Mouse (Mus musculus) intestine, embryonic 14.5 days (tissue): Measurements from ENCODE around the gene Ptges. TPM values are rescaled to one million over a fixed set of nuclear protein-coding genes. Genes with fewer than 3 reads are reported as not detected.

Experiments
- ATAC-seq: fragments of 200-750 bp; cut with Nextera tagmentation; replicated peaks from 2 replicates; pipeline ENCODE4 v1.8.0; 2017; ENCODE audit warnings: low read depth, moderate number of reproducible peaks, moderate TSS enrichment, moderate library complexity; ENCODE audit not compliant: low FRiP score, low TSS enrichment
- DNase-seq: peaks from one replicate; pipeline ENCODE4 v3.0.0-alpha.2; 2018; ENCODE audit warnings: low spot score
- H3K27ac ChIP-seq: fragments of 300-500 bp; sonication (generic); 2 replicates; pipeline ENCODE4 v1.5.1; 2014; ENCODE audit warnings: low read depth, mild to moderate bottlenecking, control low read depth
- H3K27me3 ChIP-seq: fragments of 300-500 bp; sonication (generic); replicated peaks from 2 replicates; pipeline ENCODE4 v1.6.1; 2014; ENCODE audit warnings: low read length, control low read depth; ENCODE audit not compliant: control insufficient read depth, insufficient read depth
- H3K36me3 ChIP-seq: fragments of 300-500 bp; sonication (generic); 2 replicates; pipeline ENCODE4 v1.6.1; 2014; ENCODE audit warnings: low read length, control low read depth; ENCODE audit not compliant: control insufficient read depth, insufficient read depth
- H3K4me1 ChIP-seq: fragments of 300-500 bp; sonication (generic); replicated peaks from 2 replicates; pipeline ENCODE4 v1.6.1; 2014; ENCODE audit warnings: low read length, control low read depth, mixed read lengths; ENCODE audit not compliant: control insufficient read depth, insufficient read depth
- H3K4me2 ChIP-seq: fragments of 300-500 bp; sonication (generic); 2 replicates; pipeline ENCODE4 v1.6.1; 2014; ENCODE audit warnings: low read length
- H3K4me3 ChIP-seq: fragments of 300-500 bp; sonication (generic); 2 replicates; pipeline ENCODE4 v1.5.1; 2014; ENCODE audit warnings: low read depth, low read length, control low read depth, mixed read lengths
- H3K9ac ChIP-seq: fragments of 300-500 bp; sonication (generic); 2 replicates; pipeline ENCODE4 v1.6.1; 2014; ENCODE audit warnings: mild to moderate bottlenecking, low read length
- H3K9me3 ChIP-seq: fragments of 300-500 bp; sonication (generic); 2 replicates; pipeline ENCODE4 v1.6.1; 2016; ENCODE audit warnings: low read length, control low read depth; ENCODE audit not compliant: control insufficient read depth
- WGBS: fragments of 180-500 bp; shearing (Covaris S2); extraction: QIAGEN DNeasy Blood & Tissue Kit; methylation state at CpG from one replicate; pipeline ENCODE4 v1.1.7; 2014; 5-methylcytosine and 5-hydroxymethylcytosine counted together
- polyA plus RNA-seq: library from polyadenylated mRNA; unstranded; fragments of >200 nt; fragmentation: Nextera tagmentation; extraction: Ambion mirVana; gene quantifications from 2 replicates; pipeline ENCODE4 v1.2.1, GENCODE M21; 2014

The Ptges gene
- polyA plus RNA-seq, 1 experiment from 2014 or later = 4.5 TPM

GRCm38 (mm10) chr2:30863574-30863973, 66.1 kb downstream of the Ptges start:
- Histone ChIP-seq H3K36me3 (no peaks in the 10 kb centered on the region), H3K4me1 (peaks cover 7% of the 10 kb centered on the region; the same call in 1 of the 2 replicates), H3K4me2 (no peak overlapping the region), H3K4me3 (no peak overlapping the region), H3K27ac (no peak overlapping the region), H3K27me3 (peaks cover 9% of the 10 kb centered on the region), H3K9ac (no peak overlapping the region), H3K9me3 (no peaks in the 10 kb centered on the region)
- DNase-seq (no peak), ATAC-seq (no peak)
- WGBS = 72% methylated on average over 9 of the region's 9 CpGs

GRCm38 (mm10) chr2:30862081-30862480, 67.6 kb downstream of the Ptges start:
- peaks cover 9% of the 10 kb centered on the region for H3K27me3 ChIP-seq
- ATAC-seq (no peak), DNase-seq (no peak)
- no peak overlapping the region for H3K27ac ChIP-seq
- no peaks in the 10 kb centered on the region for H3K9me3 ChIP-seq
- peaks cover 7% of the 10 kb centered on the region; the same call in 1 of the 2 replicates for H3K4me1 ChIP-seq
- H3K9ac ChIP-seq = no peak overlapping the region
- WGBS = 63% methylated on average over 3 of the region's 4 CpGs
- no peak overlapping the region for H3K4me2 ChIP-seq
- H3K4me3 ChIP-seq = no peak overlapping the region
- H3K36me3 ChIP-seq = no peaks in the 10 kb centered on the region

GRCm38 (mm10) chr2:30859782-30860181, 69.9 kb downstream of the Ptges start:
- no peak overlapping the region for H3K9ac ChIP-seq
- H3K4me3 ChIP-seq = no peak overlapping the region
- H3K27ac ChIP-seq = no peak overlapping the region
- H3K4me1 ChIP-seq = peaks cover 3% of the 10 kb centered on the region; the same call in 1 of the 2 replicates
- no peaks in the 10 kb centered on the region for H3K9me3 ChIP-seq
- H3K4me2 ChIP-seq = no peak overlapping the region
- peaks cover 9% of the 10 kb centered on the region for H3K27me3 ChIP-seq
- H3K36me3 ChIP-seq = no peaks in the 10 kb centered on the region
- DNase-seq (no peak), ATAC-seq (no peak)
- 75% methylated on average over 5 of the region's 5 CpGs for WGBS

GRCm38 (mm10) chr2:30857076-30857475, 72.6 kb downstream of the Ptges start:
- ATAC-seq (no peak), DNase-seq (no peak)
- H3K9me3 ChIP-seq = no peaks in the 10 kb centered on the region
- H3K4me3 ChIP-seq = no peak overlapping the region
- H3K4me1 ChIP-seq = peaks cover 6% of the 10 kb centered on the region; the same call in 1 of the 2 replicates
- WGBS = 74% methylated on average over 6 of the region's 6 CpGs
- H3K9ac ChIP-seq = no peak overlapping the region
- H3K36me3 ChIP-seq = no peaks in the 10 kb centered on the region
- H3K4me2 ChIP-seq = no peak overlapping the region
- no peak overlapping the region for H3K27ac ChIP-seq
- H3K27me3 ChIP-seq = no peaks in the 10 kb centered on the region

DNA sequence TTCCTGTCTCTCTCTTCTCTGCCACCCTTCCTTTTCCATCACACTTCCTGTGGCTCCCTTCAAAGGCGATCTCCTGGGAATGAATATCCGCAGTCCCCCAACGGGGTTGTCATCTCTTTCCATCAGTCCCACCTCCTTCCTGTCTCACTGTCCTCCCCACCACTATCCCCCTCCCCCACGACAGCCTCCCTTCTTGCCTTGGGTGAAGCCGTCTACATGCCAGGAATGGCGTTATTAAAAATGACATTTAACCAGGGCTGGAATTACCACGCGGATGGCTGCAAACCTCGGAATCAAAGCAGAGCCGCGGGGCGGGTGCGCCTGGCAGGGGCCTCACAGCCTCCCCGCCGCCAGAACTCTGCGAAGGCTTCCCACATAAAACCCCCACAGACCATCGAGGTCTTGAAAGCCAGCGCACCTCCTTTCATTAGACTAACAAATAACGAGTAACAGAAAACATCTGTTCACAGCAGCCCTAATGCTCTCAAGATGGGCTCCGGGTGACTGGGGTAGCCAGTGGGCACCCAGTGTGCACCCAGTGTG, 76.8 kb downstream of the Ptges start:
- Histone ChIP-seq H3K4me2 (no peak overlapping the region), H3K9ac (no peak overlapping the region), H3K27ac (no peak overlapping the region), H3K36me3 (no peaks in the 10 kb centered on the region), H3K27me3 (no peaks in the 10 kb centered on the region), H3K4me3 (no peak overlapping the region), H3K9me3 (no peaks in the 10 kb centered on the region), H3K4me1 (peaks cover 6% of the 10 kb centered on the region; the same call in 1 of the 2 replicates)
- WGBS = 25% methylated on average over 20 of the region's 20 CpGs
- ATAC-seq (no peak), DNase-seq (no peak)

- whole genome bisulfite sequencing = 22% methylated on average over 5 of the region's 6 CpGs
Observed at GRCm38 (mm10) chr2:30850581-30850980, 79.1 kb downstream of the Ptges start.

DNA sequence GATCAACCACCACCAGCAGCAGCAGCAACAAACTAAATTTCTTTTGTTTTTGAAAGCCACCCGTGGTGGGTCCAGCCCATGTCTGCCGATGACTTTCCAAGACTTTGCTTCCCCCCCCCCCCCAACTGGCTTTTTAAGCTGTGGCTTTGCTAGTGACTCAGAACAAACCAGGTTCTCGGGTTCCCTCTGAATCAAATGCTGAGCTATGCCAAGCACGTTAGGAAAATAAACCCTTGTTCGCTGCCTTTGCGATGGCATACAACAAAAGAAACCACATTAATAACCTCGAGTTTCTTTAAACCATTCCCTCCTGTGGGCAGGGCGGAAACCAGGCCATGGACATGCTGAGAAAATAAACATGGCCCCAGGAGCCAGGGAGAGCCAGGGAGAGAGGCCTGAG, 81.5 kb downstream of the Ptges start:
- Histone ChIP-seq H3K9ac (no peak overlapping the region), H3K9me3 (no peaks in the 10 kb centered on the region), H3K27me3 (peaks cover 24% of the 10 kb centered on the region), H3K4me1 (peaks cover 10% of the 10 kb centered on the region; the same call in 1 of the 2 replicates), H3K27ac (no peak overlapping the region), H3K4me3 (no peak overlapping the region), H3K4me2 (no peak overlapping the region), H3K36me3 (no peaks in the 10 kb centered on the region)
- ATAC-seq (no peak), DNase-seq (no peak)
- WGBS = 72% methylated on average over 8 of the region's 8 CpGs

More at GRCm38 (mm10) chr2:30850581-30850980, 79.1 kb downstream of the Ptges start:
- ATAC-seq (no peak), DNase-seq (no peak)
- no peak overlapping the region for H3K4me3 ChIP-seq
- no peaks in the 10 kb centered on the region for H3K9me3 ChIP-seq
- H3K4me1 ChIP-seq = peaks cover 10% of the 10 kb centered on the region; the same call in 1 of the 2 replicates
- no peak overlapping the region for H3K4me2 ChIP-seq
- peaks cover 8% of the 10 kb centered on the region for H3K27me3 ChIP-seq
- no peak overlapping the region for H3K9ac ChIP-seq
- no peak overlapping the region for H3K27ac ChIP-seq
- no peaks in the 10 kb centered on the region for H3K36me3 ChIP-seq

DNA sequence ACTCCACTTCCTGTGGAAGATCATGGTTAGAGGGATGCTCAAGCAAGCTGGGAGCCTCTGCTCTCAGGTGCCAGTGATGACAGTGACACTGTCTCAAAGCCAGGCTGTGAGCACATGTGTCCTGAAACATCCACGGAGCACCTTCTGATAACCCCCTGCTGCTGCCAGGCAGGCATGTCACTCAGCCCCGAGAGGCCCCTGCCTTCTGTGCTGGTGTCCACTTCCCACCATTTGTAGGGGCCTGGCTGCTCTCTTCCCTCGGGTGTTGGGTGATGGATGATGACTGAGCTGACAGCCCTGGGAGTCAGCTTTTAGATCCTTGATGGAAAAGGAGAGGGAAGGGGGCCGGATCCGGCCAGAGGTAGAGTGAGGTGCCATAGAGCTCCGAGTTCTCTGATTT, 82.9 kb downstream of the Ptges start:
- Histone ChIP-seq H3K36me3 (no peaks in the 10 kb centered on the region), H3K27me3 (peaks cover 32% of the 10 kb centered on the region), H3K4me1 (0 out of 2 replicates have a peak, but pooled peaks cover 5% of the 10 kb centered on the region), H3K27ac (no peak overlapping the region), H3K4me2 (no peak overlapping the region), H3K4me3 (no peak overlapping the region), H3K9ac (no peak overlapping the region), H3K9me3 (no peaks in the 10 kb centered on the region)
- WGBS = 32% methylated on average over 6 of the region's 6 CpGs
- no peak for DNase-seq
- ATAC-seq = no peak

DNA sequence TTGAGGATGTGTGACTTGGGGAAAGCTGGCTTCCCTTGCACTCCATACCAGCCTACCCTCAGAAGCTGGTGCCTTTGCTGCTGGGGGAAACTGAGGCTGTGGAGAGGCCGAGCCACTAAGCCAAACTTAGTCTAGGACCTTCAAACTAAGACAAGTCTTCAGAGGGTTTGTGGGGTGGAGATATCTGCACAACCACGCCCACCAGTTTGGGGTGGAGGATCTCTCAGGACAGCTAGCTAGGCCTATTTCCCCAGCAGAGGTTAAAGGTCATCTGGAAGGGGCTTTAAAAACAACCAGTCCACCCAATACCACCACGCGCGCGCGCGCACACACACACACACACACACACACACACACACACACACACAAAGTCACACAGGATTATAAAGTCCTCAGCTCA, 83.4 kb downstream of the Ptges start:
- no peaks in the 10 kb centered on the region for H3K9me3 ChIP-seq
- H3K27me3 ChIP-seq = peaks cover 32% of the 10 kb centered on the region
- ATAC-seq (no peak), DNase-seq (no peak)
- H3K9ac ChIP-seq = no peak overlapping the region; the same call in 1 of the 2 replicates
- H3K4me1 ChIP-seq = 0 out of 2 replicates have a peak, but pooled peaks cover 5% of the 10 kb centered on the region
- H3K4me3 ChIP-seq = peak overlapping the region; percentile 56
- no peak overlapping the region for H3K27ac ChIP-seq
- no peaks in the 10 kb centered on the region for H3K36me3 ChIP-seq
- peak overlapping the region; percentile 82 for H3K4me2 ChIP-seq
- WGBS = 65% methylated on average over 8 of the region's 8 CpGs
